Mouse (Mus musculus): ENCODE data around the gene Platr17.
"Not testable (repeated sequence)": the region's sequence is repeated elsewhere in the genome, so short reads cannot be mapped to it uniquely, and the experiment has no call there.

GRCm38 (mm10) chr17:33904835-33905234 lies at the start of gene Platr17:
- not testable (repeated sequence) for TF ChIP-seq CTCF, EP300 (IDR thresholded peaks at IDR 0.05; ENCODE audit: low read depth)
